Mouse (Mus musculus): ENCODE measurements around the gene Cfap58. TPM values are rescaled to one million over a fixed set of nuclear protein-coding genes. Genes with fewer than 3 reads are reported as not detected.

Gene Cfap58
- total and polyA plus RNA-seq, 2 experiments from 2014 or later: 0.04 TPM; not detected in 1

DNA sequence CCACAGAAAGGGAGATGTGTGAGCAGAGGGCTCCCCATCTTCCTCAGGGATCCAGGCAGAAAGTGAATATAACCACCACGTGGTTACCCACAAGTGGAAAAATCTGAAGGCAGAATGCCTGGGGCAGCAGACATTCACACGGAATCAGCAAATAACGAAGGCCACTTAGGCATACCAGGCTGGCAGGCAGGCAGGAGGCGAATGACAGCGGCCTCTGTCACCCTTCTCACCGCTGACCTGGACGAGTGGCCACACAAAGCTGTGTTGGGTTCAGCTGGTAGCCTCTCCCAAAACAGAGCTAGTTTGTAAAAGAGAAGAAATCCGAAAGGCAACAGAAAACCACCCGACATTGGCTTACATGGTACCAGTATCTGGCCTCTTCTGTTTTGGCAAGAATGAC is 19.5 kb upstream of the Cfap58 start:
- H3K27ac ChIP-seq (ENCODE audit: low read depth): peak overlapping the region; percentile 98
- ATAC-seq (ENCODE audit: insufficient read depth, low read depth): no peak
- H3K9me3 ChIP-seq (replicated peaks; ENCODE audit: control insufficient read depth, low read length): no peaks in the 10 kb centered on the region
- DNase-seq (ENCODE audit: low spot score): peak; percentile 51
- peak overlapping the region; percentile 95 for H3K4me3 ChIP-seq (ENCODE audit: low read depth, low read length)
- peak overlapping the region; percentile 91 for H3K9ac ChIP-seq (replicated peaks; ENCODE audit: low read depth, low read length)
- H3K4me2 ChIP-seq (ENCODE audit: low read depth, low read length): peak overlapping the region; percentile 86
- H3K4me1 ChIP-seq (ENCODE audit: control insufficient read depth, insufficient read depth): peaks cover 8% of the 10 kb centered on the region
- no peaks in the 10 kb centered on the region for H3K36me3 ChIP-seq (replicated peaks; ENCODE audit: control insufficient read depth, insufficient read depth, low read length)
- whole genome bisulfite sequencing: 10% methylated on average over 9 of the region's 9 CpGs
- no peak for TF ChIP-seq CTCF (IDR thresholded peaks at IDR 0.05; ENCODE audit: low read depth)
- H3K27me3 ChIP-seq (ENCODE audit: control insufficient read depth, insufficient read depth, low read length): no peaks in the 10 kb centered on the region

DNA sequence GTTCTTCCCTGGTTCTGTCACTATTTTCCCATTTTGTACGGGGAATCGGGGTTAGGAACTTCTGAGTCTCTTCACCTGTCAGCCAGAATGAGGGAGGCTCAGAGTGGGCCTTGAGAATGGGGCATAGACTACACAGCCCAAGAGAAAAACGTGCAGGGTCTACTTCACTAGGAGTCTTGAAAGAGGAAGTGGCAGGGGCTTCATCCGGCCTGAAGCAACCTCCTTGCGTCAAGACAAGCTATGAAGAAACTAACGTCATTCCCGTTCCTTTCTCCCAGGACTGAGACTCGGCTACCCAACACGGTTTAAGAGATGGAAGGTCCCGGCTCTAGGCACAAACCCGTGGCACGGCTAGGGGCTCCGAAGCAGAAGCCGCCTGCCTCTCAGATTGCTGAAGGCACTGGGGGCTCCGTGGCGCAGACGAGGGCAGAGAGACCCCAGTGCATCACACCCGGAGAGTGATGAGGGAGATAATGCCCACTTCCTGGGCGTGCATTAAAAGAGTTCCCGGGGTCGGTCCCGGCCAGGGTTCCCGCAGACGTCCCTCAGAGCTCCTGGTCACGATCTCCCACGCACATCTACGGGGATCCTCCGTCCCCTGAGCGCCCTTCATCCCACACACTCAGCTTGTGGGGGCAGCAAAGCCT is 18.9 kb upstream of the Cfap58 start:
- Histone ChIP-seq H3K9ac (replicated peaks; ENCODE audit: low read depth, low read length) (peak overlapping the region; percentile 91), H3K27me3 (ENCODE audit: control insufficient read depth, insufficient read depth, low read length) (no peaks in the 10 kb centered on the region), H3K36me3 (replicated peaks; ENCODE audit: control insufficient read depth, insufficient read depth, low read length) (no peaks in the 10 kb centered on the region), H3K4me1 (ENCODE audit: control insufficient read depth, insufficient read depth) (peaks cover 8% of the 10 kb centered on the region), H3K27ac (ENCODE audit: low read depth) (peak overlapping the region; percentile 98), H3K4me2 (ENCODE audit: low read depth, low read length) (peak overlapping the region; percentile 86), H3K9me3 (replicated peaks; ENCODE audit: control insufficient read depth, low read length) (no peaks in the 10 kb centered on the region), H3K4me3 (ENCODE audit: low read depth, low read length) (peak overlapping the region; percentile 95)
- ATAC-seq (ENCODE audit: insufficient read depth, low read depth): peak; percentile 6; the same call in 1 of the 2 replicates
- TF ChIP-seq CTCF (IDR thresholded peaks at IDR 0.05; ENCODE audit: low read depth): no peak
- no peak for TF ChIP-seq EP300 (IDR thresholded peaks at IDR 0.05; ENCODE audit: low read depth)
- WGBS: under 1% methylated on average over 29 of the region's 29 CpGs
- peak; percentile 32 for DNase-seq (ENCODE audit: low spot score)

DNA sequence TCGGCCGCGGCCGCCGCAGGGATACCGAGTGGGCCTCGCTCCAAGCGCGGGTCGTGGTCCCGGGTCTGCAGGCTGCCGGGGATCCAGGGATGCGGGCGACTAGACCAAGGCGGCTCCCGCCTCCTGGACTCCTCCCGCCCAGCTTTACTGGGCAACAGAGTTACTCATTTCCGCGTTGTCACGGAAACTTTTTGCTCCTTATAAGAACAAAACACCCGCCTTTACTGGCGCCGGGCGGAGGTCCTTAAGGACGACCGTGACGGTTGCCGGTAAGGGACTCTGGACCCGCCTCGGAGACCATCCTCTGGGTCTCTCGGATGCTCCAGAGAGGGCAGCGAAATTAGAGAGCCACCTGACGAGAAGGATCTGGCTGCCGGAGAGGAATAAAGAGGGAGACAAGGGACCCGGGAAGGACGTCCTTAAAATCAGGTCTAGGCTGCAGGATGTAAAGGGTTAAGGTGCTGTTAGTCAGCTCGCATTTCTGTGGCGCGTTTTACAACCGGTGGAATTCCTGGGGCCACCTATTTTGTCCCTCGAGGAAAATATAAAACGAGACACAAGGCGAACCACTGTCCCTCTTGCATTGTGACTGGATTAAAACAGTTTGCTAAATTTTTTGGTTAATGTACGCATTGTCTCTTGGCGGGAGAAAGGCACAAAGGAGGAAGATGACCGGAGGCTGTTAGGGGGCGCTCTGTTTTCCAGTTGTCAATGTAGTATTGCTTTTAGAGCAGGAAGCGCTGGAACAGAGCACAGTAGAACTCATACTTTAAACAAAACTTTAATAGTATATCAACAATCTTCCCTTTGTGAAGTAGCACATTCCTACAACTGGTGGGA is 18.1 kb upstream of the Cfap58 start, which contains the start of the genes Cfap43 and Itprip:
Gene Cfap43, minus strand, starts transcription at position 162 of the 840 bp plus-strand sequence.
Gene Itprip, minus strand, starts transcription at position 174 of the 840 bp plus-strand sequence.
- Histone ChIP-seq H3K4me2 (ENCODE audit: low read depth, low read length) (peak within 1 kb of the TSS; percentile 86), H3K4me3 (ENCODE audit: low read depth, low read length) (peak within 1 kb of the TSS; percentile 95), H3K27ac (ENCODE audit: low read depth) (peak within 1 kb of the TSS; percentile 98), H3K9ac (replicated peaks; ENCODE audit: low read depth, low read length) (peak within 1 kb of the TSS; percentile 91), H3K4me1 (ENCODE audit: control insufficient read depth, insufficient read depth) (peaks cover 8% of the 10 kb centered on the region), H3K36me3 (replicated peaks; ENCODE audit: control insufficient read depth, insufficient read depth, low read length) (no peaks in the 10 kb centered on the region), H3K9me3 (replicated peaks; ENCODE audit: control insufficient read depth, low read length) (no peaks in the 10 kb centered on the region), H3K27me3 (ENCODE audit: control insufficient read depth, insufficient read depth, low read length) (no peaks in the 10 kb centered on the region)
- ATAC-seq (ENCODE audit: insufficient read depth, low read depth) (peak; percentile 81), DNase-seq (ENCODE audit: low spot score) (peak; percentile 95)
- under 1% methylated on average over 48 of the region's 48 CpGs for WGBS
- TF ChIP-seq CTCF (IDR thresholded peaks at IDR 0.05; ENCODE audit: low read depth): peak; percentile 38
- TF ChIP-seq EP300 (IDR thresholded peaks at IDR 0.05; ENCODE audit: low read depth): peak; percentile 84

DNA sequence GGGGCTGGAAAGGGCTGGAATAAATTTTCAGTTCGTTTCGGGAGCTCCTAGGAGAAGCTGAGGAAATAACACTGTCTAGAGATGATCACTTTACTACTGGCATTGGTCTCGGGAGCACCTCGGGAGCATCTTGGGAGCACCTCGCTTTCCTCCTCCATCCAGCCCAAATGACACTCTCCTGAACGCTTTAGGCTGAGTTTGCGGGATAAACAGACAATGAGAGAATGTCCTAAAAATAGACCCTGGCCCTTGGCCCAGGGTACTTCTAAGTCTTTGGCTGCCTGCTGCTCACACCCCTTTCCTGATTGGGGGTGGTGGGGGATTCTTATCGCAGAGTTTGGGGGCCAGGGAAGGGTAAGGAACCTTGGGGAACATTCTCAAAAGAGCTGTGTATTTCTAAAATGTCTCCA is 17.5 kb upstream of the Cfap58 start:
- WGBS: 1% methylated on average over 8 of the region's 8 CpGs
- H3K4me2 ChIP-seq (ENCODE audit: low read depth, low read length): peak overlapping the region; percentile 86
- no peaks in the 10 kb centered on the region for H3K9me3 ChIP-seq (replicated peaks; ENCODE audit: control insufficient read depth, low read length)
- peak overlapping the region; percentile 98 for H3K27ac ChIP-seq (ENCODE audit: low read depth)
- no peaks in the 10 kb centered on the region for H3K36me3 ChIP-seq (replicated peaks; ENCODE audit: control insufficient read depth, insufficient read depth, low read length)
- H3K4me3 ChIP-seq (ENCODE audit: low read depth, low read length): peak overlapping the region; percentile 95
- peak overlapping the region; percentile 91 for H3K9ac ChIP-seq (replicated peaks; ENCODE audit: low read depth, low read length)
- peaks cover 8% of the 10 kb centered on the region for H3K4me1 ChIP-seq (ENCODE audit: control insufficient read depth, insufficient read depth)
- ATAC-seq (ENCODE audit: insufficient read depth, low read depth) (peak; percentile 83), DNase-seq (ENCODE audit: low spot score) (peak; percentile 94)
- H3K27me3 ChIP-seq (ENCODE audit: control insufficient read depth, insufficient read depth, low read length): no peaks in the 10 kb centered on the region
- TF ChIP-seq CTCF (IDR thresholded peaks at IDR 0.05; ENCODE audit: low read depth) (no peak), EP300 (IDR thresholded peaks at IDR 0.05; ENCODE audit: low read depth) (no peak; the same call in 1 of the 2 replicates)

DNA sequence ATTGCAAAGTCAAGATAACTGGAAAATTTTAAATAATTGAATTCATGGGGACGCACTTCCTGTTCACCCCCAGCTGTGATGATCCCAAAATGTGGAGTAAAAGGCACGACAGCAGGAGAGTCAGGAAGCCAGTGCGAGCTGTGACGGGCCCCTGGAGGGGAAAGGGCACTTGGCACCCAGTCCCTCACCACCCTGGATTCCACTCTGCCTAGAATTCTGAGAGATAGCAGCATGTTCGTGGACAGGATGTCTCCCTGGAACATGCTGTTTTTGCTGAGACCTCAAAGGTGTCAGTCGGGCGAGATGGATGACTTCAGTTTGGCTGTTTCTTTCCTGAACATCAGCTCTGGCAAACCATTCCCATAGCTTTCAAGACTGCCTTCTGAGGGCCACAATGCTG is 11.7 kb upstream of the Cfap58 start:
- WGBS: 52% methylated on average over 7 of the region's 7 CpGs
- TF ChIP-seq EP300 (IDR thresholded peaks at IDR 0.05; ENCODE audit: low read depth) (no peak), CTCF (IDR thresholded peaks at IDR 0.05; ENCODE audit: low read depth) (no peak)
- ATAC-seq (ENCODE audit: insufficient read depth, low read depth) (no peak), DNase-seq (ENCODE audit: low spot score) (no peak)
- Histone ChIP-seq H3K9me3 (replicated peaks; ENCODE audit: control insufficient read depth, low read length) (0 out of 2 replicates have a peak, but pooled peaks cover 3% of the 10 kb centered on the region), H3K4me1 (ENCODE audit: control insufficient read depth, insufficient read depth) (no peaks in the 10 kb centered on the region; the same call in 1 of the 2 replicates), H3K36me3 (replicated peaks; ENCODE audit: control insufficient read depth, insufficient read depth, low read length) (no peaks in the 10 kb centered on the region), H3K4me3 (ENCODE audit: low read depth, low read length) (no peak overlapping the region), H3K4me2 (ENCODE audit: low read depth, low read length) (no peak overlapping the region), H3K27ac (ENCODE audit: low read depth) (no peak overlapping the region), H3K9ac (replicated peaks; ENCODE audit: low read depth, low read length) (no peak overlapping the region), H3K27me3 (ENCODE audit: control insufficient read depth, insufficient read depth, low read length) (no peaks in the 10 kb centered on the region)
